Mouse (Mus musculus) forebrain, embryonic 11.5 days (tissue): ENCODE data around the gene Kdm5a. TPM values are rescaled to one million over a fixed set of nuclear protein-coding genes. Genes with fewer than 3 reads are reported as not detected.

Source experiments
- ATAC-seq: fragments of 200-750 bp; cut with Nextera tagmentation; replicated peaks from 2 replicates; pipeline ENCODE4 v1.8.0; 2017; ENCODE audit warnings: moderate TSS enrichment; ENCODE audit not compliant: low FRiP score
- DNase-seq: peaks from one replicate; pipeline ENCODE4 v3.0.0-alpha.2; 2017; ENCODE audit warnings: low spot score
- H3K27ac ChIP-seq: fragments of 300-500 bp; sonication (generic); 2 replicates; pipeline ENCODE4 v1.5.1; 2014; ENCODE audit warnings: low read depth, low read length
- H3K27me3 ChIP-seq: fragments of 300-500 bp; sonication (generic); 2 replicates; pipeline ENCODE4 v1.6.1; 2014; ENCODE audit warnings: mild to moderate bottlenecking, low read length, mixed read lengths; ENCODE audit not compliant: control insufficient read depth, insufficient read depth
- H3K36me3 ChIP-seq: fragments of 300-500 bp; sonication (generic); 2 replicates; pipeline ENCODE4 v1.6.1; 2014; ENCODE audit warnings: mild to moderate bottlenecking, low read length, moderate library complexity, mixed read lengths; ENCODE audit not compliant: control insufficient read depth, insufficient read depth
- H3K4me1 ChIP-seq: fragments of 300-500 bp; sonication (generic); replicated peaks from 2 replicates; pipeline ENCODE4 v1.6.1; 2014; ENCODE audit warnings: low read length, mixed read lengths; ENCODE audit not compliant: control insufficient read depth, insufficient read depth
- H3K4me2 ChIP-seq: fragments of 300-500 bp; sonication (generic); 2 replicates; pipeline ENCODE4 v1.6.1; 2014; ENCODE audit warnings: low read depth, mild to moderate bottlenecking, low read length, moderate library complexity, mixed read lengths; ENCODE audit not compliant: severe bottlenecking
- H3K4me3 ChIP-seq: fragments of 300-500 bp; sonication (generic); 2 replicates; pipeline ENCODE4 v1.5.1; 2014; ENCODE audit warnings: low read depth, low read length
- H3K9ac ChIP-seq: fragments of 300-500 bp; sonication (generic); 2 replicates; pipeline ENCODE4 v1.6.1; 2014; ENCODE audit warnings: low read length
- H3K9me3 ChIP-seq: fragments of 300-500 bp; sonication (generic); 2 replicates; pipeline ENCODE4 v1.6.1; 2016; ENCODE audit warnings: low read length, mixed read lengths; ENCODE audit not compliant: control insufficient read depth
- WGBS: fragments of 180-500 bp; shearing (Covaris S2); extraction: QIAGEN DNeasy Blood & Tissue Kit; methylation state at CpG from one replicate; pipeline ENCODE4 v1.1.7; 2014; 5-methylcytosine and 5-hydroxymethylcytosine counted together
- polyA plus RNA-seq: library from polyadenylated mRNA; unstranded; fragments of >200 nt; fragmentation: Nextera tagmentation; extraction: Ambion mirVana; gene quantifications from 2 replicates; pipeline ENCODE4 v1.2.1, GENCODE M21; 2014

Kdm5a gene
- polyA plus RNA-seq, 1 experiment from 2014 or later = 58.6 TPM

GRCm38 (mm10) chr6:120453103-120453445 lies 89.2 kb downstream of the Kdm5a start:
- Histone ChIP-seq H3K36me3 (no peaks in the 10 kb centered on the region), H3K9me3 (no peaks in the 10 kb centered on the region), H3K9ac (no peak overlapping the region), H3K4me1 (no peaks in the 10 kb centered on the region), H3K4me3 (no peak overlapping the region), H3K27ac (no peak overlapping the region), H3K4me2 (no peak overlapping the region), H3K27me3 (no peaks in the 10 kb centered on the region)
- ATAC-seq = no peak
- WGBS = 91% methylated on average over 5 of the region's 5 CpGs
- DNase-seq = no peak

GRCm38 (mm10) chr6:120453556-120453955 lies 89.6 kb downstream of the Kdm5a start:
- ATAC-seq (no peak), DNase-seq (no peak)
- no peak overlapping the region for H3K27ac ChIP-seq
- H3K4me1 ChIP-seq = no peaks in the 10 kb centered on the region
- H3K9ac ChIP-seq = no peak overlapping the region
- H3K4me2 ChIP-seq = no peak overlapping the region
- no peak overlapping the region for H3K4me3 ChIP-seq
- 90% methylated on average over 3 of the region's 3 CpGs for WGBS
- no peaks in the 10 kb centered on the region for H3K9me3 ChIP-seq
- H3K36me3 ChIP-seq = no peaks in the 10 kb centered on the region
- no peaks in the 10 kb centered on the region for H3K27me3 ChIP-seq

DNA sequence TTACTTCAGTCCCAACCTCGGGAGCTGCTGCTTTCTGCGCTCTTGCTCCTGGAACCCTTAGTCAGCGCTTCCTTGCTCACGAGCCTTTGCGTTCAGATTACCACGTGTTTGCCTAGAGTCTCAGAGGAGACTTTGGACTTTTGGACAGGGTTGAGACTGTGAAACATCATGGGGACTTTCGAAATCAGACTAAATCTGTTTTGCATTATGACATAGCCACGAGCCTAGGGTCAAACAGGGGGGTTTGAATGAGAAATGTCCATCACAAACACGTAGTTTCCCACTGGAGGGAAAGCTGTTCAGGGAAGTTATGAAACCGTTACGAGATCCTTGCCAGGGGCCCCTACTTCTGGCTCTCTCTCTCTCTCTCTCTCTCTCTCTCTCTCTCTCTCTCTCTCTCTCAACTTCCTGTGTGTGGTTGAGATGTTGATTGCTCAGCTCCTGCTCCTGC lies 90.7 kb downstream of the Kdm5a start:
- WGBS = 70% methylated on average over 11 of the region's 11 CpGs
- H3K4me1 ChIP-seq = no peaks in the 10 kb centered on the region
- H3K27me3 ChIP-seq = no peaks in the 10 kb centered on the region
- no peak overlapping the region for H3K4me3 ChIP-seq
- H3K4me2 ChIP-seq = no peak overlapping the region
- no peaks in the 10 kb centered on the region for H3K36me3 ChIP-seq
- no peak overlapping the region for H3K27ac ChIP-seq
- ATAC-seq (no peak), DNase-seq (no peak)
- H3K9ac ChIP-seq = no peak overlapping the region
- no peaks in the 10 kb centered on the region for H3K9me3 ChIP-seq

DNA sequence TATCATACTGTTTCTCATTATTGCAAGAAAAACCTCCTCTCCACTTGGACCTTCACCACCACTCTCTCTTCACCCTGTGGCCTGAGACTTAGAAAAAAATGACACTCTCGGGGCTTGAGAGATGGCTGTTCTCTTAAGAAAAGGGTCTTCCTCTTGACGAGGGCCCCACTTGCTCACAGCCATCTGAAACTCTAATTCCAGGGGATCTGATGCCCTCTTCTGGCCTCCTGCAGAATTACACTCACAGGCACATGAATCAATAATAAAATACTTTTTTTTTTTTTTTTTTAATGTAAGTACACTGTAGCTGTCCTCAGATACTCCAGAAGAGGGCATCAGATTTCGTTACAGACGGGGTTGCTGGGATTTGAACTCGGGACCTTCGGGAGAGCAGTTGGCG lies 93.2 kb downstream of the Kdm5a start:
- 72% methylated on average over 7 of the region's 7 CpGs for WGBS
- Histone ChIP-seq H3K9ac (no peak overlapping the region), H3K36me3 (no peaks in the 10 kb centered on the region), H3K27me3 (no peaks in the 10 kb centered on the region; the same call in 1 of the 2 replicates), H3K4me2 (no peak overlapping the region), H3K4me1 (no peaks in the 10 kb centered on the region), H3K4me3 (no peak overlapping the region), H3K9me3 (no peaks in the 10 kb centered on the region), H3K27ac (no peak overlapping the region)
- ATAC-seq (no peak), DNase-seq (no peak)

DNA sequence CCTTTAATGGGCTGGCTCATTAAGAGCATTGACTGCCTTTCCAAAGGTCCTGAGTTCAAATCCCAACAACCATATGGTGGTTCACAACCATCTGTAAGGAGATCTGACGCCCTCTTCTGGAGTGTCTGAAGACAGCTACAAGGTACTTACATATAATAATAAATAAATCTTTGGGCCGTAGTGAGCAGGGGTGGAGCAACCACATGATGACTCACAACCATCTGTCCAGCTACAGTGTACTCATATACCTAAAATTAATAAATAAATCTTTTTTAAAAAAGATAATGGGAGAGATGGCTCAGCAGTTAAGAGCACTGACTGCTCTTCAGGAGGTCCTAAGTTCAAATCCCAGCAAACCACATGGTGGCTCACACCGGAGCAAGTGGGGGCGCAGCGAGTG lies 93.8 kb downstream of the Kdm5a start:
- H3K4me1 ChIP-seq = no peaks in the 10 kb centered on the region
- peaks cover under 1% of the 10 kb centered on the region; the same call in 1 of the 2 replicates for H3K27me3 ChIP-seq
- H3K4me3 ChIP-seq = no peak overlapping the region
- no peak overlapping the region for H3K4me2 ChIP-seq
- H3K27ac ChIP-seq = no peak overlapping the region
- H3K36me3 ChIP-seq = no peaks in the 10 kb centered on the region
- WGBS = 90% methylated on average over 5 of the region's 5 CpGs
- no peaks in the 10 kb centered on the region for H3K9me3 ChIP-seq
- ATAC-seq (no peak), DNase-seq (no peak)
- no peak overlapping the region for H3K9ac ChIP-seq

DNA sequence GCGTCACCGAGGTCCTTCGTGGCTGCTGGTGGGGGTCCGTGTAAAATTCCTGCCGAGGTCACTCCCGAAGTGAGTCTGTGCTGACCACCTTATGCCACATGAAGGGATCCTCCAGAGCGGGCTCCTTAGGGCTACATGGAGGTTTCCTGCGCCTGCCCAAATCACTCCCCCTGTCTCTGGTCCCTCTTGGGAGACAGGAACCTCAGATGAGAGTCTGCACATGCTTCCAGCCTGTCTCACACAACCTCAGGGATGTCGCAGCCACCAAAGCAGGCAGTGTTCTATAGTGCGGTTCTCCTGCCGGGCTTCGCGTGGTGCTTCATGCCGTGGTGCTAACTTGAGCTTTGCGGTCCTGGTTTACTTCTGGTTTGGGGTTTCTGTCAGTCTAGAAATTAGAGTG lies 97.3 kb downstream of the Kdm5a start:
- Histone ChIP-seq H3K27ac (no peak overlapping the region), H3K9me3 (no peaks in the 10 kb centered on the region), H3K27me3 (peaks cover 21% of the 10 kb centered on the region), H3K36me3 (no peaks in the 10 kb centered on the region), H3K4me2 (no peak overlapping the region), H3K9ac (no peak overlapping the region), H3K4me1 (peaks cover 8% of the 10 kb centered on the region; the same call in 1 of the 2 replicates), H3K4me3 (no peak overlapping the region)
- no peak for ATAC-seq
- peak; percentile 35 for DNase-seq
- WGBS = 69% methylated on average over 15 of the region's 15 CpGs

- peaks cover 21% of the 10 kb centered on the region for H3K27me3 ChIP-seq
- no peak overlapping the region for H3K4me3 ChIP-seq
- 61% methylated on average over 6 of the region's 6 CpGs for WGBS
- no peaks in the 10 kb centered on the region for H3K36me3 ChIP-seq
- peak; percentile 46 for DNase-seq
- H3K4me1 ChIP-seq = peaks cover 8% of the 10 kb centered on the region; the same call in 1 of the 2 replicates
- no peak overlapping the region for H3K9ac ChIP-seq
- no peak overlapping the region for H3K27ac ChIP-seq
- no peak overlapping the region for H3K4me2 ChIP-seq
- no peak for ATAC-seq
- H3K9me3 ChIP-seq = no peaks in the 10 kb centered on the region
Measured at GRCm38 (mm10) chr6:120462251-120462650, 98.3 kb downstream of the Kdm5a start.

DNA sequence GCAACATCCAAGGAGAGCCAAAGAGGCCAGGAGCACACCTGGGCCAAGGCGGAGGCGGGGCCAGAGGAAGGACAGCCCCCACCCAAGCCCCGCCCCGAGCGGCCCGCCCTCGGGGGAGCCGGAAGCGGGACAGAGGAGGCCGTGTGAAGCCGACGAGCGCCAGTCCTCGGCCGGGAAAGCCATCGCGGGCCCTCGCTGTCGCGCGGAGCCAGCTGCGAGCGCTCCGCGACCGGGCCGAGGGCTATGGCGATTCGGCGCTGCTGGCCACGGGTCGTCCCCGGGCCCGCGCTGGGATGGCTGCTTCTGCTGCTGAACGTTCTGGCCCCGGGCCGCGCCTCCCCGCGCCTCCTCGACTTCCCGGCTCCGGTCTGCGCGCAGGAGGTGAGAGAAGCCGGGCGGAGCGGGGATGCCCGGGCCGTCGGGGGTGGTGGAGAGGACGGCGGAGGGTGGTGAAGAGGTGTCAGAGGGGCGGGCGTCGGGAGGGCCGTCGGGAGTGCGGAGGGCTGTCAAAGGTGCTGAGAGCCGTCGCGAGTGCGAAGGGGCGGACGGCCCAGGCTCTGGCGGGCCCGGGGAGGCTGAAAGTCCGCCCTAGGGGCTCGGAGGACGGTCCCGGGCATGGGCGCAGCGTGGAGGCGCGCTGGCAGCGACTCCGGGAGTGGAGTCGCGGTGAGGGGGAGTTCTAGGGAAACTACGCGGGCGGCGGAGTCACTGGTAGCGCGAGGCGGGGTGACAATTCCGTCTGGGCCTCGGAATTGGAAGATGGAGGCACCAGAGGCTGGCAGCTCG lies 99.4 kb downstream of the Kdm5a start, which contains the start of gene Il17ra:
Gene Il17ra, plus strand, starts transcription at position 162 of the 786 bp plus-strand sequence.
- Histone ChIP-seq H3K36me3 (no peaks in the 10 kb centered on the region), H3K4me3 (peak within 1 kb of the TSS; percentile 57), H3K27me3 (peaks cover 21% of the 10 kb centered on the region), H3K9me3 (no peaks in the 10 kb centered on the region), H3K27ac (no peak within 1 kb of the TSS), H3K4me2 (peak within 1 kb of the TSS; percentile 66), H3K9ac (peak within 1 kb of the TSS; percentile 52), H3K4me1 (peaks cover 8% of the 10 kb centered on the region; the same call in 1 of the 2 replicates)
- peak; percentile 84 for DNase-seq
- WGBS = under 1% methylated on average over 85 of the region's 90 CpGs
- ATAC-seq = peak; percentile 84

DNA sequence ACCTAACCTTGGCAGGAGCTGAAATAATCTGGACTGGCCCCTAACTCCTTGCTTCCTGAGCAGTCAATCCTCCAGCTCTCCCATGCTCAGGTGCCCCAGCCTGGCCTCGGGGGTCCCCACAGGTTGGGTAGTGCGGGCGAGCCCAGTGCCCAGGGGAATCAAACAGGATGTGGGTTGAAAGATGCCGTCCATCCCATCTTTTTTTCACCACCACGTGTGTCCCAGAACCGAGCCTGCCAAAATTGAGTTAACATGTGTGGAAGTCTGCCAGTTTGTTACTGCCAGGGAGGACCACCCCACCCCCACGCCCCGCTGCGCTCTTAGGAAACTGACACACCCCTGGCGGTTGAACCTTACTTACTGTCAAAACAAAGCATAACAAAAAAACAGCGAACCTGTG lies 100.0 kb downstream of the Kdm5a start:
- Histone ChIP-seq H3K9me3 (no peaks in the 10 kb centered on the region), H3K4me3 (peak overlapping the region; percentile 57), H3K36me3 (no peaks in the 10 kb centered on the region), H3K4me2 (peak overlapping the region; percentile 66), H3K4me1 (peaks cover 8% of the 10 kb centered on the region; the same call in 1 of the 2 replicates), H3K27ac (no peak overlapping the region), H3K27me3 (peaks cover 21% of the 10 kb centered on the region), H3K9ac (no peak overlapping the region)
- DNase-seq (no peak), ATAC-seq (peak; percentile 32; the same call in 1 of the 2 replicates)
- WGBS = 8% methylated on average over 11 of the region's 11 CpGs
